Mouse (Mus musculus) testis, postnatal 14 days (tissue): Measurements from ENCODE around the gene Appl2.
A peak's percentile ranks its signal among the peaks of the same experiment; 100 is the strongest.
"Not testable (repeated sequence)": the region's sequence is repeated elsewhere in the genome, so short reads cannot be mapped to it uniquely, and the experiment has no call there.

Source experiments
- DNase-seq: peaks from one replicate; pipeline ENCODE4 v3.0.0; 2021; ENCODE audit warnings: low spot score

The Appl2 gene

GRCm38 (mm10) chr10:83648131-83649020, at the start of gene Appl2:
Gene Appl2 (minus strand): TSS chr10:83648738.
- peak; percentile 93 for DNase-seq

- DNase-seq = no peak
Measured at GRCm38 (mm10) chr10:83696226-83696625, 47.7 kb upstream of the Appl2 start.

- no peak for DNase-seq
Measured at GRCm38 (mm10) chr10:83692175-83692895, 43.8 kb upstream of the Appl2 start.

GRCm38 (mm10) chr10:83688215-83688614, 39.7 kb upstream of the Appl2 start:
- DNase-seq = no peak

- no peak for DNase-seq
Measured at GRCm38 (mm10) chr10:83681334-83681733, 32.8 kb upstream of the Appl2 start.

GRCm38 (mm10) chr10:83666556-83666955, 18.0 kb upstream of the Appl2 start:
- DNase-seq = no peak

GRCm38 (mm10) chr10:83661925-83662324, 13.4 kb upstream of the Appl2 start:
- DNase-seq = no peak

GRCm38 (mm10) chr10:83660605-83661004, 12.1 kb upstream of the Appl2 start:
- no peak for DNase-seq

- peak; percentile 69 for DNase-seq
Measured at GRCm38 (mm10) chr10:83654591-83654990, 6.1 kb upstream of the Appl2 start.

- DNase-seq = not testable (repeated sequence)
Measured at GRCm38 (mm10) chr10:83652205-83652866, 3.8 kb upstream of the Appl2 start.

- no peak for DNase-seq
Measured at GRCm38 (mm10) chr10:83649037-83649436, 499 bp upstream of the Appl2 start.

- no peak for DNase-seq
Measured at GRCm38 (mm10) chr10:83646351-83646885, 2.1 kb downstream of the Appl2 start.

- no peak for DNase-seq
Measured at GRCm38 (mm10) chr10:83645716-83645990, 2.9 kb downstream of the Appl2 start.

- peak; percentile 78 for DNase-seq
Measured at GRCm38 (mm10) chr10:83644865-83645715, 3.4 kb downstream of the Appl2 start.

GRCm38 (mm10) chr10:83644167-83644566, 4.4 kb downstream of the Appl2 start:
- DNase-seq = no peak

- DNase-seq = no peak
Measured at GRCm38 (mm10) chr10:83641641-83642040, 6.9 kb downstream of the Appl2 start.

- no peak for DNase-seq
Measured at GRCm38 (mm10) chr10:83639881-83640386, 8.6 kb downstream of the Appl2 start.

GRCm38 (mm10) chr10:83637295-83637694, 11.2 kb downstream of the Appl2 start:
- DNase-seq = peak; percentile 31

- DNase-seq = no peak
Measured at GRCm38 (mm10) chr10:83636191-83636590, 12.3 kb downstream of the Appl2 start.

GRCm38 (mm10) chr10:83634461-83634860, 14.1 kb downstream of the Appl2 start:
- no peak for DNase-seq

- DNase-seq = no peak
Measured at GRCm38 (mm10) chr10:83632806-83633374, 15.6 kb downstream of the Appl2 start.
